Mouse (Mus musculus) embryo, embryonic 11 days (tissue): ENCODE measurements around the gene Npy1r.
A peak's percentile ranks its signal among the peaks of the same experiment; 100 is the strongest.

Experiments used
- DNase-seq: peaks from one replicate; pipeline ENCODE4 v3.0.0-alpha.2; 2015

Gene Npy1r

DNA sequence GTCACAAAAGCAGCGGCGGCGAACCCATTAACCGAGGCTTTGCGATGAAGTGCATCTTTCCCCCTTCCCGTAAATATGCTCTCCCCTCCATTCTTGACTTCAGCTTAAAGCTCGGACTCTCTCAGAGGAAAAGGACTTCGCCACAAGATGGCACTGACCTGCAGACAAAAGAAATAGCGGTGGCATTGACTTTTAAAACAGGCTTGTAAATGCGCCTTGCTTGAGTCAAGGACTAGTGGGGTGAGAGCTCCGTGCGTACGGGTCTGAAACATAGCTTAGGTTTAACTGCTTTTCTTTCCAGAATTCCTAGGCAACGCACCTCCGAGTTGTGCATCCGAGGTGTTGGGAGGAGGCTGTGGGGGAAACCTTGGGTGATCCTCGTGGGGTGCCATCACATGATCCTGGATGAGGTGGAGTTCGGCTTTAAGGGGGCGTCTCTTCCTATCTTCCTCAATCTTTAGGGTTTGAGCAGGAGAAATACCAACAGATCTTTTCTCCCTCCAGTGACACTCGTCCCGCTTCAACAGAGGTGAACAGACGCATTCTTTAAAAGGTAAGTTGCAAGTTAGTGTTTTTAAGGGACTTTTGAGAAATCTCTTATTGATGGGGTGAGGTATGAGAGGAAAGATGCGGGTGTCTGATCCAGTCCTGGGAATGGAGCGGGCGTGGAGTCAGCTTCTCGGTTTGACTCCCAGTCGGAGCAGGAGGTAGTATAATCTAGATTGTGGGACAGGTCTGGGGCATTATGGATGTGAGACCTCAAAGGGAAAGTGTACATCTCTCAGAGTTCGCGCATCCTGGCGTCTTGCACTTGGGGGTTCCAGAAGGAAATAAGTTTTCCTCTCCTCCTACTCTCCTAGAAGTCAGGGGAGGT is at the start of gene Npy1r:
TSS of gene Npy1r (plus strand) at position 223 of the 874 bp plus-strand sequence.
- DNase-seq, result peak; percentile 81

DNA sequence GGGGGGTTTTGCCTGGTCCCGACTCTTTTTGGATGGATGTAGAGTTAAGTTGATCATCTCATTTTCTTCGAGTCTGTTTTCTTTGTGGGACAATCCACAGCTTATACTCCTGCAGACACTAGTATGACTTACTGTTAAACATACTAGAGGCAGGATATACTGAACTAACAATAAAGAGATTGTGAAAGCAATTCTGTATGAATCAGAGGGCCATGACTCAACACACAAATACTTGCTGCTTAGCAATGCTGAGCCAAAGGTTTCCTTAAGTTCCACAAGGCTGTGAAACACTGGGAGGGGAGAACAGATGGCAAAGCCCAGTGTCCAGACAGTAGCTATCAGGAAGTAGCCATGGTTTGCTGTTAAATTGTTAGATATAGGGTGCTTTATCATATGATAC is 15.7 kb upstream of the Npy1r start:
- DNase-seq, result no peak

GRCm38 (mm10) chr8:66687511-66688329 is 9.3 kb upstream of the Npy1r start, which contains the start of gene Npy5r:
TSS of gene Npy5r (minus strand) at chr8:66688128.
- peak; percentile 59 for DNase-seq

DNA sequence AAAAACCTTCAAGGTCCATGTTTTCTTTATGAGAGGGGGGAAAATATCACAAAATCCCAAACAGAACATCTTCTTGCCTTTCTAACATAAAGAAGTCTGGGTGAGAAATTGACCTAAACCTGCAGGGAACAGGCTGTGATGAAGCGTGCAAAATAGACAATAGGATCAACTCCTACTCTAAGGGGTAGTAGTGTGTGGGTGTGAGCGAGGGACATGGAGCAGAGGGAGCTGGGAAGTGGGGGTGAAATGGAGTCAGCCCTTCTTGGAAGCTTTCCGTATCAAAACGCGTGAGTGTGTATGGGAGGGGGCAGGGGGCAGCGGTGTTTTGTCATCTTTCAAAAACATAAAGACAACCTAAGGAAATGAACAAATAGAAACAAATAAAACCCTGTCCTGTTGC is 8.6 kb upstream of the Npy1r start:
- DNase-seq, result no peak

DNA sequence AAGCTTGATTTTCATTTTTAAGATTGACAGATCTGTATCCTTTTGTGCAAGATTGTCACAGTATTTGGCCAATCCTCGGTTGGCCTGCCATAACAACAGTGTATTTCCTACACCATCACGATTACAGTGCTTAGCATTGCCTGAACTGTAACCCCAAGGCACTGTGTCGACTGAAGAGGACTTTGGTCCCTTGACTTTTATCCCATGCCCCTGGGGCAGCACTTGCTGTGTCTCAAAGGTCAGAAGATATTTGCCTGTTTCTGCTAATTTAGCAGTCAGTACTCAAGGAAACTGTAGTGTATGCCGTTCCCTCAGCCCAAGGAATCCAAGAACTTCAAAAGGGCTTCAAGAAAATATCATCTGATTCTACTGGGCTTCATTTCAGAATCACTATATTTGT is 8.2 kb upstream of the Npy1r start:
- DNase-seq, result no peak

GRCm38 (mm10) chr8:66690402-66690801 is 6.6 kb upstream of the Npy1r start:
- DNase-seq, result no peak

GRCm38 (mm10) chr8:66698011-66698410 is 1.0 kb downstream of the Npy1r start:
- DNase-seq, result peak; percentile 21

DNA sequence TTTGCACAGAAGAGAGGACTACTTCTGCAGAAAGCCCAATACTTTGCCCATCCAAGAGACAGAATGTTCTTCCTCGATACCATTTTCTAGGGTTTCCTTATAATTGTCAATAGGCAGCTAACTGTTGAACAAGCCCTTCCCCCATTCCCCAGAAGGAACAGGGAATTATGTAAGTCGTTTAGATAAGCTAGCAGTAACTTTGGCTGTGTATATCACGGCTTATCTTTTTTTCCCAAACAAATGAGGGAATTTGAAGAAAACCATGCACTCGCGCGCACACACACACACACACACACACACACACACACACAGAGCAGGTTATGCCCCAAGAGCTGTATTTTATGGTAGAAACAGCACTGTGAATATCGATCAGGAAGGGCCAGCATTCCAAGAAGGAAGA is 1.8 kb downstream of the Npy1r start:
- DNase-seq, result no peak

GRCm38 (mm10) chr8:66714324-66714975 is 17.5 kb downstream of the Npy1r start:
- no peak for DNase-seq

- DNase-seq, result no peak
Observed at GRCm38 (mm10) chr8:66722835-66723234, 25.8 kb downstream of the Npy1r start.

DNA sequence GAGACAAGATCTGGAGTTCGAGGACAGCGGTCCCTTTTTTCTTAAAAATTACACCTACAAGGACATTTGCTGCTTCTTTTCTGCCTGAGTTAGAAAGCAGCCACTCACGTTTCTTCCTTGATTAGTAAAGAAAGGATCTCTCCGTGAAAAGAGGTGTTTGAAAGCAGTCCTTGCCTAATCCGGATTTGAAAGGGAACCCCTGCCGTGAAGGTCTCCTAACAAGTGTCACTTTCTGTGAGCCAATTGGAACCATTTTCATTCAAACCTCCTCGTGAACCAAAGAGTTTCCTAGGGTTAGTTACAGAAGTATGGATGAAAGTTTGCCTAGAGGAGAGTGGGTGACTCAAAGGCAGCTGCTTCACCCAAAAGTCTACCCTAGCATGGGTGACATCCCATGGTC is 32.5 kb downstream of the Npy1r start:
- DNase-seq, result no peak

DNA sequence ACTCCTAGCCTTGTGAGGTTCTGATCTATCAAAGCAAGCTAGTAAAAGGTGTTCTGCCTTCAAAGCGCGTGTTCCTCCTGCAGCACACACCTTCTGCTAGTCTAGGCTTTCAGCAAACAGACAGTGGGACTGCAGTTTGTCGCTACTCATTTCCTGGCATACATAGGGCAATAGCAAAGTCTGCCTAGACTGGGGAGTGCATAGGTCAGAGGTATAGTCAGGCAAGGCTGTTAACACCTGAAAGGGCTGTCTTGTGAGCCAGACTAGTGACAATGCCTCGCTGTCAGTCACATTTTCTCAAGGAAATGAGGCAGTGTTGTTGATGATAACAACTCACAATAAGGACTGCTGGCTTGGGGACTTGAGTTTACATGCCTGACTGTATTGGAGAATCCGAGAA is 35.0 kb downstream of the Npy1r start:
- DNase-seq, result no peak

DNA sequence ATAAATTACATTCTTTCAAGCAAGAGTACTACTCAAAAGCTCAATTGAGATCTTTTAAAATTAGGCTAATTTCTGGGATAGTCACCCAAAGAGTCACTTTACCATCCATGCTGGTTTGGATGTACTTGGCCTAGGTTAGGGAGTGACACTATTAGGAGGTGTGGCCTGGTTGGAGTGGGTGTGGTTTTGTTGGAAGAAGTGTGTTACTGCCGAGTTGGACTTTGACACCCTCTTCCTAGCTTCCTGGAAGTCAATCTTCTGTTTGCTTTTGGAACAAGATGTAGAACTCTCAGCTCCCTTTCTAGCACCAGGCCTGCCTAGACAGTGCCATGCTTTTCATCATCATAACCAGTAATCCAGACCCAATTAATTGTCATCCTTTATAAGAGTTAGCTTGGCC is 45.4 kb downstream of the Npy1r start:
- DNase-seq, result no peak

GRCm38 (mm10) chr8:66745612-66746011 is 48.6 kb downstream of the Npy1r start:
- DNase-seq, result no peak

GRCm38 (mm10) chr8:66751621-66752020 is 54.6 kb downstream of the Npy1r start:
- DNase-seq, result no peak

DNA sequence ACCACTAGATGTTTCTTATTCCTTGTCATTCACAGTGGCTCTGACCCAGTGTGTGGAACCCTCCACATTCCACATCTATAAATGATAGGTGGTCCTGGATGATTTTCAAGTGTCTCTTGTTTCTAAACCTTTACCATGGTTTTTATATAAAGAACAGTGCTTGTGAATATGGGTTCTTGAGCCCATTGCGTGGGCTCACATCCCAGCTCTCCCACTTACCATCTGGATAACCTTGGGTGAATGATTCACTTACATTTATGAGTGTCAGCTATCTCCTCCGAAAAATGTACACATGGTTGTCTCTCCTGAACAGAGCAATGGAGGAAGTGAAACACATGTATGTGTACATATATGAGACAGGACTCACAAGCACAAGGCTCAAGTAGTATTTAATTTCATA is 59.2 kb downstream of the Npy1r start:
- no peak for DNase-seq
